Mouse (Mus musculus): ENCODE measurements around the gene Yipf3. TPM values are rescaled to one million over a fixed set of nuclear protein-coding genes. Genes with fewer than 3 reads are reported as not detected.

Gene Yipf3
- polyA plus RNA-seq, 1 experiment from 2014 or later: 106 TPM

DNA sequence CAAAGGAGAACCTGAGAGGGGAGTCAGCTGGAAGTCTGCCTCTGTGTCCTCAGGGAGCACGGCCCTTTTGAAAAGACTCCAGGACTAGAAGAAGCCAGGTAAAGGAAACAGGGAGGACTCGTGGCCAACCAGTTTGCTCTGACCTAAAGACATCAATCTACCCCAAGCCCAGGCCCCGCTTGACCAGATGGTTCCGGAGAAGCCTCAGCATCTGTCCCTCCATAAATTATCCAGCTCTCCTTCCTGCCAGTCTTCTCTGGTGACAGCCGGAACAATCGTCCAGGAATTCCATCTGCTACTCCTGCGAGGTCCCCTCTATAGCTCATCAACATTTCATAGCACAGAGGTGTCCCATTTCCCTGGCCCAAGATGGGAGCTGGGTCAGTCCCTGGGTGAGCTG, 36.8 kb downstream of the Yipf3 start:
- WGBS: 22% methylated on average over 7 of the region's 7 CpGs
- peaks cover 15% of the 10 kb centered on the region for H3K4me1 ChIP-seq (ENCODE audit: control insufficient read depth, insufficient read depth, low read length)
- H3K9ac ChIP-seq (ENCODE audit: low read depth, low read length): no peak overlapping the region

DNA sequence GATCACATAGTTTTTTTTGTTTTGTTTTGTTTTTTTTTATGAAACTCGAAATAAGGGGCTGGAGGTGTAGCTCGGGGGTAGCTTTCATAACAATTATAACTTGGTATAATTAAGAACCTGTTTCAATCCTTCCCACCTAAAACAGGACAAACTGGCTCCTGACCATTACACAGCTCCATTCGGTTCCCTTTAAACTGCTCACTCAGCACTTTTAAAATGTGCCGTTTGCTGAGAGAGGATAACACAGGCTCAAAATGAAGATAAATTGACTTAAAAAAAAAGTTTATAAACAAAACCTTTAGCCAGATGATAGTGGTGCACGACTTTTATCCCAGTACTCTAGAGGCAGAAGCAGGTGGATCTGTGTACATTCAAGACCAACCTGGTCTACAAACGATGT, 37.5 kb downstream of the Yipf3 start:
- Histone ChIP-seq H3K36me3 (ENCODE audit: control insufficient read depth, insufficient read depth, low read length) (peaks cover 4% of the 10 kb centered on the region), H3K4me1 (ENCODE audit: control insufficient read depth, insufficient read depth, low read length) (peaks cover 15% of the 10 kb centered on the region), H3K27me3 (ENCODE audit: control insufficient read depth, insufficient read depth, low read length) (no peaks in the 10 kb centered on the region), H3K9me3 (ENCODE audit: control insufficient read depth, low read length) (no peaks in the 10 kb centered on the region), H3K4me2 (replicated peaks; ENCODE audit: low read depth, low read length) (no peak overlapping the region), H3K9ac (ENCODE audit: low read depth, low read length) (no peak overlapping the region), H3K27ac (ENCODE audit: low read depth, low read length) (no peak overlapping the region), H3K4me3 (ENCODE audit: low read length) (no peak overlapping the region)
- ATAC-seq (ENCODE audit: low FRiP score, low TSS enrichment): no peak
- 63% methylated on average over 6 of the region's 6 CpGs for WGBS

More for the DNA sequence above, 36.8 kb downstream of the Yipf3 start:
- no peaks in the 10 kb centered on the region for H3K9me3 ChIP-seq (ENCODE audit: control insufficient read depth, low read length)
- no peak for ATAC-seq (ENCODE audit: low FRiP score, low TSS enrichment)
- no peak overlapping the region for H3K4me2 ChIP-seq (replicated peaks; ENCODE audit: low read depth, low read length)
- no peaks in the 10 kb centered on the region for H3K27me3 ChIP-seq (ENCODE audit: control insufficient read depth, insufficient read depth, low read length)
- no peak overlapping the region for H3K4me3 ChIP-seq (ENCODE audit: low read length)
- H3K36me3 ChIP-seq (ENCODE audit: control insufficient read depth, insufficient read depth, low read length): peaks cover 11% of the 10 kb centered on the region
- no peak overlapping the region for H3K27ac ChIP-seq (ENCODE audit: low read depth, low read length)

DNA sequence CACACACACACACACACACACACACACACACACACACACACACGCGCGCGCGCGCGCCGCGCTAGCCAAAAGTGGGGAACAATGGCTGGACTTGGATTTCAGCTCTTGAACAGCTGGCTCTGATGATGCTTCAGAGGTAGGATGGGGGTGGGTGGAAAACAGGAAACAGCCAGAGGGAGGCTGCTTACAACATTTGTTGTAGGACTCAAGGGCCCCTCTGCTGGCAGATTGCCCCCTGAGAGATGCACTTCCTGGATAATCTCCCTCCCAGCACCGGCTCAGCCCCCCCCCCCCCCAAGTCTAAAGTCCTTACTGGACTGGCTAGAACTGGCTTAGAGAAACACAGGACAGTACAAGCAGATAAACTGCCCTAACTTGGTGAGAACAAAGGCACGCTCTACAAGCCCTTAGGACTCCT, 39.8 kb downstream of the Yipf3 start:
- H3K36me3 ChIP-seq (ENCODE audit: control insufficient read depth, insufficient read depth, low read length): no peaks in the 10 kb centered on the region
- peak overlapping the region; percentile 18; the same call in 1 of the 2 replicates for H3K9ac ChIP-seq (ENCODE audit: low read depth, low read length)
- H3K4me1 ChIP-seq (ENCODE audit: control insufficient read depth, insufficient read depth, low read length): peaks cover 7% of the 10 kb centered on the region; the same call in 1 of the 2 replicates
- H3K27me3 ChIP-seq (ENCODE audit: control insufficient read depth, insufficient read depth, low read length): 0 out of 2 replicates have a peak, but pooled peaks cover 3% of the 10 kb centered on the region
- 53% methylated on average over 10 of the region's 11 CpGs for WGBS
- H3K27ac ChIP-seq (ENCODE audit: low read depth, low read length): 0 out of 2 replicates have a peak overlapping the region, but pooled peaks have one; percentile 38
- ATAC-seq (ENCODE audit: low FRiP score, low TSS enrichment): 0 out of 2 replicates have a peak, but pooled peaks have one; percentile 25
- no peak overlapping the region for H3K4me2 ChIP-seq (replicated peaks; ENCODE audit: low read depth, low read length)
- no peaks in the 10 kb centered on the region for H3K9me3 ChIP-seq (ENCODE audit: control insufficient read depth, low read length)
- no peak overlapping the region for H3K4me3 ChIP-seq (ENCODE audit: low read length)

DNA sequence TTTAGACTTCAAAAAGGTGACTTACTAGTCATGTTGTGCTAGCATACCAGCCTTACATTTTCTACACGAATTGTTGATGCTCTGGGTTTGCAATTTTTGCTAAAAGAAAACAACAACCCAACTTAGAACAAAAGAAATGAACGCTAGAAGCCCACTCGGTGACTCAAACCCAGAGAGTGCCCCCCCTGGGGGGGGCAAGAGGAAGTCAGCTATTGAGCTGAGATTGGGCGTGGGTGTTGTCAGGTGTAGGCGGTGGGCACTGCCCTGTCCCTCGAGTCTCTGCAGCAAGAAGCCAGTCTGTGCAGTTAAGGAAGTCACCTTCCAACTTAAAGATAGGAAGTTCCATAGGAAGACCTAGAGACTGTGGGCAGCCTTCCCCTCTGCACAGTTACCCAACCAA, 48.7 kb downstream of the Yipf3 start:
- WGBS: 35% methylated on average over 6 of the region's 6 CpGs
- no peak overlapping the region for H3K4me2 ChIP-seq (replicated peaks; ENCODE audit: low read depth, low read length)
- H3K4me1 ChIP-seq (ENCODE audit: control insufficient read depth, insufficient read depth, low read length): 0 out of 2 replicates have a peak, but pooled peaks cover 8% of the 10 kb centered on the region
- H3K9me3 ChIP-seq (ENCODE audit: control insufficient read depth, low read length): no peaks in the 10 kb centered on the region
- no peak for ATAC-seq (ENCODE audit: low FRiP score, low TSS enrichment)
- H3K27me3 ChIP-seq (ENCODE audit: control insufficient read depth, insufficient read depth, low read length): peaks cover 59% of the 10 kb centered on the region
- H3K4me3 ChIP-seq (ENCODE audit: low read length): no peak overlapping the region
- no peak overlapping the region for H3K9ac ChIP-seq (ENCODE audit: low read depth, low read length)
- H3K36me3 ChIP-seq (ENCODE audit: control insufficient read depth, insufficient read depth, low read length): no peaks in the 10 kb centered on the region
- H3K27ac ChIP-seq (ENCODE audit: low read depth, low read length): no peak overlapping the region

DNA sequence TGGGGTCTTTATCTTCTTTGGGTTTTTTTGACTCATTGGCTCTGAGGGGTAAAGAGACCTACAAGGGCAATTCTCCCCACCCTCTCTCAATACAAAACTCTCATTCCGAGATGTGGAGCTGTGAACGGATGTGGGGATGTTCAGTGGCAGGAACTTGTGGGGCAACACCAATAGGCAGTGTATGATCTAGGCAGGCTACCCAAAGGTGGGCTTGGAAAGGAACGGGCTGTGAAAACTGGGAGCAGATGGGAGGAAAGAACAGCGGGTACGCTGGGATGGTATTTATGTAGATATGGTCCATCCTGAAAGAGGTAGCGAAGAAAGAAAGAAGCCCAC, 49.1 kb downstream of the Yipf3 start:
- ATAC-seq (ENCODE audit: low FRiP score, low TSS enrichment): no peak
- H3K27ac ChIP-seq (ENCODE audit: low read depth, low read length): no peak overlapping the region
- WGBS: 14% methylated on average over 6 of the region's 6 CpGs
- 0 out of 2 replicates have a peak, but pooled peaks cover 8% of the 10 kb centered on the region for H3K4me1 ChIP-seq (ENCODE audit: control insufficient read depth, insufficient read depth, low read length)
- H3K9ac ChIP-seq (ENCODE audit: low read depth, low read length): no peak overlapping the region
- no peaks in the 10 kb centered on the region for H3K9me3 ChIP-seq (ENCODE audit: control insufficient read depth, low read length)
- H3K36me3 ChIP-seq (ENCODE audit: control insufficient read depth, insufficient read depth, low read length): no peaks in the 10 kb centered on the region
- peak overlapping the region; percentile 100 for H3K4me2 ChIP-seq (replicated peaks; ENCODE audit: low read depth, low read length)
- H3K27me3 ChIP-seq (ENCODE audit: control insufficient read depth, insufficient read depth, low read length): peaks cover 59% of the 10 kb centered on the region
- H3K4me3 ChIP-seq (ENCODE audit: low read length): peak overlapping the region; percentile 59

DNA sequence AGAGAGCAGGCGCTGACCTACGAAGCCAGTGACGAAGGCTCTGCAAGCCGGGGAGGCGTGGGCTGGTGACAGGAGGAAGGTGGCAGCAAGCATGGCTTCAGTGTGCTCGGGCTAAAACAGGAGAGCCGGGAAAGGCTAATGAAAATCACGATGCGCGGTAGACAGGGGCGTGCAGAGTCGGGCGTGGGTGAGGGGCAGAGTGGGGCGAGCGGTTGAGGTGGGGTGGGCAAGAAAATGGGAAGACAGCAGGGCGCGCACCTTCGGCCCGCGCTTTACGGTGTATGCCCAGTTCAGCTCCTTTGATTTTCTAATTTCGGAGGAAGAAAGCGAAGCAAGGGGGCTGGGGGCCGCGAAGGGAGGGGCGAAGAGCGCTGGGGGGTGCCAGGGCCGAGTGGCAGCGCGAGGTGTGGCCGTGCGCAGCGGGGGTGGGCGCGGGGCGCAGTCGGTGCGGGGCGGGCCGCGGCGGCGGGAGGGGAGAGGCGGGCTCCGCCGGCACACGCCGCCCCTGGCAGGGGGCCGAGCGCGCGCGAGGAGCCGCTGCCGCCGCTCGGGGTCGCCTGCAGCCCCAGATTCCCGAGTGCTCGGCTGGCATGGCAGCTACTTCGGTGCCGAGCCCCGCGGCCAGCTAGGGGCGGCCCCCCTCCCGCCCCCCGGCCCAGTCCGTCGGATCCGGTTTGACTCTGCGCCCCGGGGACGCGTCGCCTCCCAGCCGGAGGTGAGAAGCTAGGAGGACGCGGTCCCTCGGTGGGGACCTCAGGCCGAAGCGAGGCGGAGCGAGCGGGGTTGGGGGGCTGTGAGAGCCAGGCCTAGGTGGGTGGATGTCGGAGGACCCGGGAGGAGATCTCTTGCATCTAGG, 49.7 kb downstream of the Yipf3 start, which contains the start of gene Dlk2:
Gene Dlk2 (plus strand): TSS at position 58 of the 856 bp plus-strand sequence.
- WGBS: under 1% methylated on average over 62 of the region's 86 CpGs

DNA sequence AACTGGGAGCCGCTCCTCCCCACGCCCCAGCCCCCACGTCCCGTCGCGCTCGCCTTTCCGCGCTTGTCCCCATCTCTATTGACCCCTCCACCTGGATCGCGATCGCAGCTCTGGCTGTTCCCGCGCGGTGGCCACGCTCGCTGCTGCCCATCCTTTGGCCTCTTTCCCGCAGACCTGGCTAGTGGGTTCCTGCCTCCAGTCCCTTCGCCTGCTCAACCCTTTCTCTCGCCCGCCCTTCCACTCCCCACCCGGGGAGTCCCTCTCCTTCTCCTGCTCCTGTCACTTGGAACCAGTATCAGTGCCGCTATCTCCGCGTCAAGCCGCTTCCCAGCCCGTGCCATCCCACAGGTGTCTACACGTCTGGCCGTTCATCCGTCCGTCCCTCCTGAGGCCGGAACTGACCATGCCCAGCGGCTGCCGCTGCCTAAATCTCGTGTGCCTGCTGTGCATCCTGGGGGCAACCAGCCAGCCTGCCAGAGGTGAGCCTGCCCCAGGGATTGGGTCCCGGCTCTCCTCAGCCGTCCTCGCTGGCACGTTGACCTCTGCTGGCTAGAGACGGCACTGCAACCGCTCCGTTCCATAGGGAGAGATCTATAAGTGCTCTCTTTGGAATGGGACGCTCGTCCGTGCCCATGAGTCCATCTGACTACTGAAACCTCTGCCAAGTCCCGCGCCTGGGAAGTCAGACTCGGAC, 50.5 kb downstream of the Yipf3 start:
- Histone ChIP-seq H3K36me3 (ENCODE audit: control insufficient read depth, insufficient read depth, low read length) (peaks cover 2% of the 10 kb centered on the region; the same call in 1 of the 2 replicates), H3K27me3 (ENCODE audit: control insufficient read depth, insufficient read depth, low read length) (peaks cover 53% of the 10 kb centered on the region)
- under 1% methylated on average over 39 of the region's 48 CpGs for WGBS

More for the DNA sequence above, 49.7 kb downstream of the Yipf3 start, which contains the start of gene Dlk2:
- peaks cover 56% of the 10 kb centered on the region for H3K27me3 ChIP-seq (ENCODE audit: control insufficient read depth, insufficient read depth, low read length)
- H3K4me1 ChIP-seq (ENCODE audit: control insufficient read depth, insufficient read depth, low read length): 0 out of 2 replicates have a peak, but pooled peaks cover 8% of the 10 kb centered on the region
- H3K4me3 ChIP-seq (ENCODE audit: low read length): peak within 1 kb of the TSS; percentile 59
- peak within 1 kb of the TSS; percentile 57 for H3K9ac ChIP-seq (ENCODE audit: low read depth, low read length)
- ATAC-seq (ENCODE audit: low FRiP score, low TSS enrichment): peak; percentile 37
- no peaks in the 10 kb centered on the region for H3K36me3 ChIP-seq (ENCODE audit: control insufficient read depth, insufficient read depth, low read length)
- H3K27ac ChIP-seq (ENCODE audit: low read depth, low read length): no peak within 1 kb of the TSS
- H3K9me3 ChIP-seq (ENCODE audit: control insufficient read depth, low read length): no peaks in the 10 kb centered on the region
- peak within 1 kb of the TSS; percentile 100 for H3K4me2 ChIP-seq (replicated peaks; ENCODE audit: low read depth, low read length)

DNA sequence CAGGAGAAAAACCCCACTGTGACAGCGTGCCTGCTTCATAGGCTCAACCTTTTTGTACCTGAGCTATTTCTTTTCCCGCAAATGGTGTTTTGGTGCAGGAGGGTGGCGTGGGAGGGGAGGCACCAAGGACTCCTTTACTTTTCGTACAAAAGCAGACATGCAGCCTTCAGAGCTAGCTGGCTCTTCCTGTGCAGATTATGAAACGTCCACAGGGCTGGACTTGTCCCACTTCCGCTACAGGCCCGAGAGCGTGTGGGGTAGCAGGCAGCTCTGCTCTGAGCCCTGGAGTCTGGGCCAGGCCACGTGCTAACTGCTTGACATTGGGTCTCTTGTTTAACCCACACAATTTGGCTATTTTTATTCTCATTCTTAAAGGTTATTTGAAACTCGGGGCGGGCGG, 54.0 kb downstream of the Yipf3 start:
- Histone ChIP-seq H3K4me1 (ENCODE audit: control insufficient read depth, insufficient read depth, low read length) (0 out of 2 replicates have a peak, but pooled peaks cover 8% of the 10 kb centered on the region), H3K9ac (ENCODE audit: low read depth, low read length) (no peak overlapping the region), H3K4me2 (replicated peaks; ENCODE audit: low read depth, low read length) (no peak overlapping the region), H3K36me3 (ENCODE audit: control insufficient read depth, insufficient read depth, low read length) (peaks cover 7% of the 10 kb centered on the region), H3K4me3 (ENCODE audit: low read length) (no peak overlapping the region), H3K27ac (ENCODE audit: low read depth, low read length) (no peak overlapping the region), H3K9me3 (ENCODE audit: control insufficient read depth, low read length) (no peaks in the 10 kb centered on the region), H3K27me3 (ENCODE audit: control insufficient read depth, insufficient read depth, low read length) (peaks cover 24% of the 10 kb centered on the region)
- no peak for ATAC-seq (ENCODE audit: low FRiP score, low TSS enrichment)
- 77% methylated on average over 12 of the region's 12 CpGs for WGBS

More for the DNA sequence above, 50.5 kb downstream of the Yipf3 start:
- ATAC-seq (ENCODE audit: low FRiP score, low TSS enrichment): peak; percentile 88
- Histone ChIP-seq H3K4me1 (ENCODE audit: control insufficient read depth, insufficient read depth, low read length) (0 out of 2 replicates have a peak, but pooled peaks cover 8% of the 10 kb centered on the region), H3K9ac (ENCODE audit: low read depth, low read length) (peak overlapping the region; percentile 57), H3K27ac (ENCODE audit: low read depth, low read length) (no peak overlapping the region), H3K4me3 (ENCODE audit: low read length) (peak overlapping the region; percentile 59), H3K9me3 (ENCODE audit: control insufficient read depth, low read length) (no peaks in the 10 kb centered on the region), H3K4me2 (replicated peaks; ENCODE audit: low read depth, low read length) (peak overlapping the region; percentile 100)

Measured in kidney, embryonic 14.5 days (tissue).